Mouse (Mus musculus): ENCODE measurements at regions not wholly inside any gene's neighbourhood (a gene's known extent, or its start where the extent isn't known, plus 50 kb on each side); places are given as distances from the start of the nearest gene placed in this dataset.
"Not testable (repeated sequence)": the region's sequence is repeated elsewhere in the genome, so short reads cannot be mapped to it uniquely, and the experiment has no call there.

DNA sequence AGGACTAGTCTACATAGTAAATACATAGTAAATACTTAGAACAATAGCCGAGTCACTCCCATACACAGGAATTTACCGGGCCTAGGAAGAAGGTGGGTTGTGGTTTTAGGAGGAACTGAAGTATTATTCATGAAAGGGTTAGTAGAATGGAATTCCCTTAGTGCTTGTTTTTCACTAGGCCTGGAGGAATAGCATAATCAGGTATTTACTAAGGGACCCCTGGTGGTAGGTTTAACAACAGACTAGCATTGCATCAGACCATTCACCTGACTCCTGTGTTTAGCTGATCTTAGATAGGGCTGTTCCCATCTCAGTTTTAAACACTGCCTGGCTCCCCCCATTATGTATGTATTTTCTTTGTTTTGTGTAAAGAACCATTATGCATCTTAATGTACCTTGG is 339.0 kb downstream of the Dync2h1 start:
- DNase-seq, result not testable (repeated sequence)

DNA sequence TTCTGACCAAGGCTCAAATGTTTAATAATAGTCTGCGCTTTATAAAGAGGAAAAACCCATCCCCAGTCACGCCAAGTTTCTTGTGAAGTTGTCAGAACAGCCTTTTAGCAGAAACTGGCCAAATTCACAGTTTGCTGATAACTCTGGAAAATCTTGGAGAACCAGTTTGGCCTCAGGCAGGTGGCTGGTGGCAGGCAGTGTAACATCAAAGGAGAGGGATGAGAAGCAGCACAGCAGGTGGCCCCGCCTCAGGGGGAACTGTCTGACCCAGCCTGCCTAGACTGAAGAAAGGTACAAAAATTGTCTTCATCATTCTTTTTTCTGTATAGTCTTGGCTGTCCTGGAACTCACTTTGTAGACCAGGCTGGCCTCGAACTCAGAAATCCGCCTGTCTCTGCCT is 349.3 kb downstream of the Dync2h1 start:
- DNase-seq, result not testable (repeated sequence)

DNA sequence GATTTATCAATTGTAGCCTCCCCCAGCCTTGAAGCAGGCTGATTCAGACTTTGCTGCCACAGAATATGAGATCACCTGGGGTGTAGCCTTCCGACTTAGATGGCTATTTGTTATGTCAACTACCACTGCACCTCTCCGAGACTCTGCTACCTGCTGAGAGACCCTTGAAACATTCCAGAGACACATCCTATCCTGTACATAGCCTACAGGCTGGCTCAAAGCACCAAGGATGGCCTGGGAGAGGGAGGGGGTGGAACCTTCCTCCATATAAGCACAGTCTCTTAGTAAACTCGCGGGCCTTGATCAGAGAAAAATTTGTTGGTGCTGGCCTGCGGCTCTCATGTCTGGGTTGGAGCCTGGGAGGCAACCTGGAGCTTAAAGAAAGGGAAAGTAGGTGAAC is 349.8 kb downstream of the Dync2h1 start:
- DNase-seq, result no peak

DNA sequence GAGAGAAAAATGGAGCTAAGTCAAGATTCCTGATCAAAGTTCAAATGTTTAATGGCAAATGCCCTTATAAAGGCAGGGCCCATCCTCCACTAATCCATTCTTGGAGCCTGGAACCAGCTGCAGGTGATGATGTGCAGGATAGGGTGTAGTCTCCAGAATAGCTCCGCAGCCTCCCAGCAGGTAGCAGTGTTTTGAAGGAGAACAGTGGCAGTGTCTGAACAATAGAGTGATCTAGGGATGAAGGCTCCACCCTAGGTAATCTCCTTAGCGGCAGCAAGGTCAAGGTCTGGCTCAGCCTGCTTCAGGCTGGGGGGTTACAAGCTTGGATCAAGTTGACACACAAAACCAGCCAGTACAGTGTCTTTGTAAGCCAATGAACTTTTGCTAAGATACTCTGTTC is 351.4 kb downstream of the Dync2h1 start:
- no peak for DNase-seq

DNA sequence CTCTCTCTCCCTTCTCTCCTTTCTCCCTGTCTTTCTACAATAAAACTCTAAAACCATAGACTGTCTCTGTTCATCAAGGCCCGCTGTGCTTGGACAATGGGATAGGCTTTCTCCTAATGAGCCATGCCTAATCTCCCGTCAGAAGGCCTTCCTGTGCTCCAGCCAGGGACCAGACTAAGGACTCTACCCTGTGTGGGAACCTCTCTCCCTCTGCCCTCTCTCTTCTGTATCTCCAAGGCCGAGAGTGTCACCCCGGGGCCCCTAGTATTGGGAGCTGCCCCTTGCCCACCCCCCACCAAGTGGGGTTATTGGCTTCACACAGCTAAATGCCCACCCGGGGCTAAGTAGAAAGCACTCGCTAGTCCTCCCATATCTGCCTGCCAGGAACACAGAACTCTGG is 352.6 kb downstream of the Dync2h1 start:
- DNase-seq, result not testable (repeated sequence)

DNA sequence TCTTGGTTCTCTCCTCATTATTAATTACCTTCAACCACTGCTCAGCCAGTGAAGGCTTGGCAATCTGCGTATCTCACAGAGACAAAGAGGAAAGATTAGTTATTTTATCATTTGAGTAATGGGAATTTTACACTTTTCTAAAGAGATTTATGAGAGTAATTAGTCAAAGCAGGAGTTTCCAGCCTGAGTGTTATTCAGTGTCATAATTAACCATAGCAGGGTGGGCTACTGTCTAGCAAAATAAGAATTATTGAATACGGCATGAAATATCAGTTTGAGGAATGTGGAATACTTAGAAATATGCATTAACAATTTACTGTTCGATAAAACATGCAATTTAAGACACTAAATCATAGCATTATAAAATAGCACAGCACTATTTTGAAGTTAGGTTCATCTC is 357.7 kb downstream of the Dync2h1 start:
- no peak for DNase-seq

DNA sequence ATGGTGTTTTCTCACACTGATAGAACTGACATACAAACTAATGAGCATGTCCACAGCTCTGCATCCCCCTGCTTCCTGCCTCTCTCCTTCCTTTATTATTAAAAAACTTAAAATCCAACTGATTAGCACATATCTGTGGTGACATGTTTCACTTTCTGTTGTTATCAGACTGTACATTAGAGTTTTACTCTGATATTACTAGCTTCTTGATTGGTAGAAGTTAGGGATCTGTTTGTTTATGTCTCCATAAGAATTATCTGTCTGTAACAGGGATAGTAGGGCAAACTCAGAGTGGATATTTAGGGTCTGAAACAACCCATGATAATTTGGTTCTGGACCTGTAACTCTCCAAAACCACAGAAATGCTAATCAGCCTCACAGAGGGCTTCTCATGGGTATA is 358.6 kb downstream of the Dync2h1 start:
- no peak for DNase-seq

DNA sequence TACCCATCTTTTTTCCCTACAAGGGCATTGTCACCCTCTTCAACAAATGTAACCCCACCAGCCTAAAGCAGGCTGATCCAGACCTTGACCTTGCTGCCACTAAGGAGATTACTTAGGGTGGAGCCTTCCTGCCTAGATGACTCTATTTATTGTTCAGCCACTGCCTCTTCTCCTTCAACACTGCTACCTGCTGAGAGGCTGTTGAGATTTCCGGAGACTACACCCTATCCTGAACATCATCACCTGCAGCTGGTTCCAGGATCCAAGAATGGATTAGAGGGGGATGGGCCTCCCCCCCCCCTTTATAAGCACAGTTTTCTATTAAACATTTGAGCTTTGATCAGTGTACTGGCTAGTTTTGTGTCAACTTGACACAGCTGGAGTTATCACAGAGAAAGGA is 360.3 kb downstream of the Dync2h1 start:
- DNase-seq, result not testable (repeated sequence)

DNA sequence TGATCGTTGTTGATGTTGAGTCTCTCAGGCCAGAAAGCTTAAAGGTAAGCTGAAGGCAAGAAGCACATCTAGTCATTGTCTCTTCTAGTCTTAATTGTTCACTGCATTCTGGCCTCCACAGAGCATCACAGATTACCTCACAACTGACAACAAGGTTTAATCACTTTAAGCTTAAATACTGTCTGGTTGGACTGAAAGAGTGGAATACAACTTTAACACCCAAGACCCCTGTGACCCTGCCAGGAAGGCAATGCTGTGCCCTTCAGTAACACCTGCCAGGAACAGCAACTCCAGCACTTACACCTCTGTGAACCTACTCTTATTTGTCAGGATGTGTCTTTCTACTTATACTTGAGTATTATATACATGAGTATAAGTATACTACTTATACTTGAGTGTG is 360.7 kb downstream of the Dync2h1 start:
- no peak for DNase-seq

DNA sequence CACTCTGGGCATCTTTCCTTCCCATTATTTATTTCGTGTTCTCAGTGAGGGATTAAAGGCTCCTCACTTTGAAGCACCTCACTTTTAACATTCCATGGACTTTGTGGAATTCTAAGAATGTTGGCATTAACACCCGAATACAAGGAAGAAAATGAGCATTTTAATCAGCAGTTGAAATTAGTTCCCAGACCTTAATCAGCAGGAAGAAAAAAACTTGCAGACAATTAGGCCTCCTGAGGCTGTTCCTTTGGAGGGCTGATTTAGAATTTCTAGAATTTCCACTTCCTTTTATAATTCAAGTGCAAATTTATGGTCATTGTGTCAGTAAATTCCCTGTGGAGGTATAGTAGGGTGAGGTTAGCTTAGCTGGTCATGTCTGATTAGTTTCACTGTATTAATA is 407.6 kb downstream of the Dync2h1 start:
- DNase-seq, result no peak

DNA sequence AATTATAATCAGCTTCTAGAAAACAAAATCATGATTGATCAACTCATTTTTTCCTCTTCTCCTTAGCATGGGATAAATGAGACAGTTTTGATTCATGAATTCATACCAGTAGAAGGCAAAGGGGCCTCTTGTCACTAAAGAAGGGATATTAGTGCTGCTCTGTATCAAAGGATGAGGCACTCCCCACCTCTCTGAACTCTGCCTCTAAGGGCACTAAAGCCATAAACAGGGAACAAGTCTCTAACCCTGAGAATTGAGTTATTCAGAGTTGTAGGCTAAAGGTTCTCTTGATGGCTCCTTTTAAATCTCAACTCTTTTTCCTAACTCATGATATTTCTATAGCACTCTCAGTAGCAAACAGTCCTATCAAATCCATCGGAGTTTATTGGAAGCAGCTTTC is 442.8 kb downstream of the Dync2h1 start:
- DNase-seq, result no peak

DNA sequence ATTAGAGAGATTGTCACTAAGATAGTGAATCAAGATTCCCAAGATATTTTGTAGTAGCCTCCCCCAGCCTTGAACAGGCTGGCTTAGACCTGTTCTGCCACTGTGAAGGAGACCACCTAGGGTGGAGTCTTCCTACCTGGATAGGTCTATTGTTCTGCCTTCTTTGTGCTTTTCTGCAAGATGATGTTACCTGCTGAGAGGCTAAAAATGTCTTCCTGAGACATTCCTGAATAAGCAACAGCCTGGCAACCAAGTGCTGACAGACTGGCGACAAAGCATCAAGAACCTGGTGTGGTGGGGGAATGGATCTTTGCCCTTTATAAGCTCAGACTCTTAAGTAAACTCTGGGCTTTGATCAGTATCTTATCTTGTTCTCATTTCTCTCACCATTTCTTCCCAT is 447.8 kb downstream of the Dync2h1 start:
- DNase-seq, result no peak

DNA sequence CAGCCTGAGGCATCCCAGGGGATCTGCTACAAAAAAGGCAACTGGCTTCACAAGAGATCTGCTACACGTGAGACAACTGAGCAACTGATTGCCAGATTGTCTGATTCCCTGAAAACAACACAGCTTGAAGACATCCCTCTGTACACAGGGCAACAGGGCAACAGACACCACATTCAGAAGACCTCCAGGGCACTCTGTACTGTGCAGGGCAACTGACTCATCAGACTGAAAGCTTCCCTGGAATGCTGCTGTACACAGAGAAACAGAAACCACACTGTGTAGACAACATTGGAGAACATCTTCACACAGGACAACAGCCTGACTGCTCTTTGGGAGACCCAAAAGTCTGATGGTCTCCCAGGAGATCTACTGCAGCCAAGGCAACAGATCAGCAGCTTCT is 456.8 kb upstream of the Ddi1 start:
- no peak for DNase-seq

DNA sequence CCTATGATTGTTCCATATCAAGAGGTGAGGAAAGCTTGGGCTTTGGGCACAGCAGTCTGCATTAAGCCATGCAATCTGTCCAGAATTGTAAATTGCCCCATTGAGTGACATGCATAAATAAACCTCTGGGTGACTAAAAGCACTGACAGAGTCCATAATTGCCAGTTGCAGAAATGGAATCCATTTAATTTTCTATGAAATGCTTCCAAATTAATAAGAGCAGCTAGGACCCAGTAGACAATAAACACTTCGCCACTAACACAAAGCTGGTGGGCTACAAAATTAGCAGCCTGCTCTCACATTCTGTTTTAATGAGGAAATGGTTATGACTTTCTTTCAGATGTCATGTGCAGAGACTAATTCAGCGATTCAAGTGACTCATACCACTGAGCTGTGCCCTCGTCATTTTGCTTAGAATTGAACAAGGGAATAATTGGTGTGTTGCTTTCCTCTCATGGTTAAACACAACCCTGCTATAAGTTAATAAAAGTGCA is 407.6 kb upstream of the Ddi1 start:
- DNase-seq, result no peak

DNA sequence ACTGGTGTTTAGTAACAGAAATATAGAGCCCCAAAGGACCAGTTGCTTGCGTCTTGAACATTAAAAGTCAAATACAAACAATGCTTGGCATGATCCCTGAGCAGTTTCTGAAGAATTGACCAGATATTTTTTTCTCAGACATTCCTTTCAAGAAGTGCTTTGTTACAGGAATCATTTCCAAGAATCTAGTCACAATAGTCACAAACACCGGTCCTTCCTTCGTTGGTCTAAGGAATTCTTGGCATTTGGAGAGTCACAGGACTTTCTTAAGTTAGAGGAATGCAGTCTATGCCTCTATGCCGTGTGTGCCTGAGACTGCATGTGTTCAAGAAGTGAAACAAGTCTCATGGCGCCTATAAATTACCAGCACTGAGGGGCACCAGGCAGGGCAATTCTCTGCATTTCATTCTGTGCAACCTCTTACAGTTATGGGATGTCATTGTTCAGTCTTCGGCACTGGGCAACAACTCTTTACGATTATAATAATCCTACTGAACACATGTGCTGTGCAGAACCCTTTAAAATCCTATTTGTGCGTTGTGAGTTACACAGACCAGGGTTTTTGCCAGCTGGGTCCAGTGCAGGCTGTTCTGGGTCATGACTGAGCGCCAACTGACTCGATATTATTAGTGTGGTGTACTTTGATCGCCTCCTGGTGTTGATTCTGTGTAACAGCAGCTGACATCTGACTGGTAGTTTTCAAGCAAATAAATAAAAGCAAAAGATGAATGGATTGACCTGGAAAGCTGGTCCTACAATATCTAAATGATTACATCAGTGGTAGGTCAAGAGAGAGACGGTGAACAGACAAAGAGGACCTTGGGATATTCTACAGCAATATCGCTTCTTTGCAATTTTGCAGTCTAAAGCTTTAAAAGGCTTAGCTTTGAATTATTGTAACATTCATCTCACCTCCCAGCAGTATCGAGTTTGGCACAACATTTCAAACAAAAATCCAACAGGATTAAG is 398.6 kb upstream of the Ddi1 start:
- peak; percentile 40 to 66 for DNase-seq

DNA sequence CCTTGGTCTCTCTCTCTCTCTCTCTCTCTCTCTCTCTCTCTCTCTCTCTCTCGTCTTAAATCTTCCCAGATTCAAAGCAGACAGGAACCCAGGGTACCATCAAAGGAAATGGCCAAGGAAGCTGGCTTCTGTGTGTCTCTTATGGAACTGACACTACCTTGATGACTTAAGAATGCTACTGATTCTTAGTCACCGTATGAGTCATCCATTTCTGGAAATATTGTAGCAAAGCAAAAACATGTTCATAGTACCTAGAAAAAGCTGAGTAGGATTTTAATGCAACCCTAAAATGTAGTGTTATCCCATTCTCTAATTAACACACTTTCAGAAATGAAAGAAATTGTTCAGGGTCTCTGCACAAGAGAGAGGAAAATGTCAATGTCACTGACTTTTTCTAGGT is 396.0 kb upstream of the Ddi1 start:
- no peak for DNase-seq

DNA sequence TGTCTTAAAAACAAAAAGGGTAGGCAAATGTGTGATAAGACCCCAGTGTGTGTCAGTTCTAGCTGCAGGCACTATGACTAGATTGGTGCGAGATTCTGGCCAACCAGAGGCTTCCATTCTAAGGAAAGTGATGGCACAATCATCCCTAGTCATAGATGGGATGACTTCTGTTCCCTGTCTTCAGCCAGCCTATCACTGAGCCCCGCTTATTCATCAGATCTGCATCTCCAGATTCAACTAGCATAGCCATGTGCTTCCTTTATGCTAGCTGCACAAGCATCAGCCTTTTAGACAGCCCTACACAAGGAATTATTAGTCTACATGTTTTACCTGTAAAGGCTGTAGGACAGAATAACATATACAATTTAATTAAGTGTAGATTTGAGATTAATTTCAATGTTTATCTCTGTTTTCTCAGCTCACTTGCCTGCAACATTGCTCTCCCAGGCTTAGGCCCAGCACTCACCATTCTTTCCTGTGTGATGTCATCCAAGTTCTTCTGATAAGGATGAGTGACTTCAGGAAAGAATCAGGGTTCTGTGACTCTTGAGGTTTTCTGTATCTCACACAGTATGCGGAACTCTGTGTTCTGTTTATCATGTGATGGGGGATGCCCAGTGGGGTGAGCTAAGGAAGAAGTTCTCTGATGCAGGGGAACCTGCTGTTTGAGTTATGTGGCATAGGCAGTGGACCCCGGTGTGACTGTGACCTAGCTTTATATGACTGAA is 382.8 kb upstream of the Ddi1 start:
- DNase-seq, result no peak

DNA sequence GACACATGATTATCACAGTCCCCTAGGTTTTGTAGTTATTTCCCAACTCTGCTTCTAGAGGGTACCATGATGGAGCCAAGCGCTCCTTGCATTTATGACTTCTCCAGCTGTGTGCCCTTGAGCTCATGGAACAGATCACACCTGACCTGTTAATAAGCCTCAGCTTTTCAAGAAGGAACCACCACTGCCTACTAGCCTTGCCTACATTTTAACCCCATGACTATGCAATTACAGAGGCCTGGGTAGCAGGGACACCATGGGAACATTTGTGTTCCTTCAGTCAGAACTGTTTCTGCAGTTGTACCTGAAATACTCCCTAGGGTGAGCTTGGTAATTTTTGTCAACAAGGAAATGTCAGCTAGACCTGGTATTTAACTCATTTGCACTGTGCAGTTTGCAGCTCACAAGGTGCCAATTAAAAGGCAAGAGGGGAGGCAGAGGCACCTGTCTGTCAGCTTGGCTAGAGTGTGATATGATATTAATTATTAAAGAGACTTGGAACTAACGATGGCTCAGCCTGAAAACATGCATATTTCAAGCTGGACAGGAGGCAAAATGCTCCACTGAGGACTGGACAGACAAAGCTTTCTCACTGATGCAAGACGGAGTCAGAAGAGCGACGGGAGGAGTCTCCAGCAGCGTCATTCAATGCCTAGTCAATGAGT is 382.1 kb upstream of the Ddi1 start:
- no peak for DNase-seq

DNA sequence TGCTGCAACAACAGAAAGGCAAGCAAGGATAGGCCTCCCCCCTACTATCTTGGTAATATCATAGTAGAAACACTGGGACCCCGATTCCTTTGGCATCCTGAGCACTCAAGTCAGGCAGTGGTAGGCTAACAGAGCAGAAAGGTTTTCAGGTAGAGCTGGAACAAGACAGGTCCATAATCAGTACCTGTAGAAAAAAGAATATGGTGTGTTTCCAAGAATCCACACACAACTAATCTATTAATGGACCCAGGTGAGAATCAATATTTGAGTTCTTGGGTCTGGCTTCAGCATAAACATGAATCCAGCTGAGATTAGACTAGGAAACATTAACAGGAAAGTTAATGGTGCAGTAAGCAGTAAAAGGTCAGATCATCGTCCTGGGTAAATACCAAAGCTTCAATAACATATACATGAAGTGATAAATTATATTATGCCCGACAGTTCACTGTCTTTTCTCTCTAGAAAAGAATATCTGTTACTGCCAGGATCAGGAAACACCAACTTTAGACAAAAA is 376.2 kb upstream of the Ddi1 start:
- DNase-seq, result no peak

DNA sequence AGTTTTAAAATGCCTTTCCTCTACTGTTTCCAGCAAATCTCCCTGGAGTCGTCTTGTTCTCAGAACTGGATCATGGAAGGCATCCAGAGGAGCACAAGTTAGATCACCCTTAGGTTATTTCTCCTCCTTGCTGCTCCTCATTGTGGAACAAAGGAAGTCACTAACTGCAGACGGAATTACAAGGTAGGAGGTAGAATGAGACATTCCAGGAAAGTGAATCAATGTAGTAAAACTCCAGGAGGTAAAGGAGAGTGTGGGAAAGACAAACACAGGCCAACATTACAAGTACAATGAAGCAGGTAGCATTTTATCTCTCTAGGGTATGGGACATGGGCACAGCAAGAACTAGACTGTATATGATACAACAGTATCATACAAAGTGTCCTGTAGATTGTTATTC is 375.7 kb upstream of the Ddi1 start:
- no peak for DNase-seq

DNA sequence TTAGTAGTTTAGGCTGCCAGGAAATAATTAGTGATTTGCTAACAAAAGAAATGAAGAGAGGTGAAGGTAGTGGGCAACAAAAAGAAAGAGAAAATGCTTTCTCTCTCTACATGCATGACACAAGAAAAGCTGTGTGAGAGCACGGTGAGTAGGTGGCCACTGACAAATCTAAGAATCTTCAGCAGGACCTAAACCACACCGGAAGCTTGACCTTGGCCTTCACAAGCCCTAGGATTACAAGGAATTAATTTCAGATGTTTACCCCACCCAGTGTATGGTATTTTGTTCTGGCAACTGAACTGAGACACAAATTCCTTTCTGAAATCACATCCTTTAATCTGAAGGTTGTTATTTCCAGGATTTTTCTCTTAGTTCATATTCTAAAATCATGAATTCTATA is 347.5 kb upstream of the Ddi1 start:
- DNase-seq, result no peak

DNA sequence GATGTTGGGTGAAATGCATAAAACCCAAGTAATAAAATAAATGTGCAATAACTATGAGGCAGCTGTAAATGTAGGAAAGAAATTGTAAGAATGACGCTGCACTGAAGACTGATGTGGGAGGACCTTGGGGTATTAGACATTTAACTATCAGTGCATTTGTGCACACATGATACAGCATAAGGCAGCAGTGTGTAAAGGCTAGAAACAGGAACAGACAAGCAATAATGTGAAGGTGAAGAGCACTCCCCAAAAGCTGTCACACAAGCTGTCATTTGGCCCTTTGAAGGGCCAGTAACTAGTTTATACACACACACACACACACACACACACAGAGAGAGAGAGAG is 339.6 kb upstream of the Ddi1 start:
- DNase-seq, result no peak
